Mouse (Mus musculus): ENCODE results near the gene Srxn1.

DNA sequence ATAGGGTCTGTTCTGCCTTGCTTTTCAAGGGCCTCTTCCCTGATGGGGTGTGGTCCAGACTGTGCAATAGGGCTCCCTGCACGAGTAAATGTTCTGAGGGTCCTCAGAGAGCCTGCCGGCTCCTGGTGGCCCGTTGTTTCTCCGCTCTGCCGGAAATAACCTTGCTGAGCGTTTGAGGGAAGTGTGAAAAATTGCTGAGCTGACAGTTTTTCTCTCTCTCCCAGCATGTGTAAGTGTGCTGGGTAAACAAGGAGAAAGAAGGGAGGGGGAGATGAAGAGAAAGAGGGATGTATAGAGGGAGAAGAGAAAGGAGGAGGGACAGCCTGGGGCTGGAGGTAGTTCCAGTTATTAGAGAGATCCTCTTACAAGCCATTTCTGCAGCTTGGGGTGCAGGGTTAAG lies 21.0 kb upstream of the Srxn1 start:
- no peak for TF ChIP-seq GATA1 (IDR thresholded peaks at IDR 0.05; ENCODE audit: low read length)
- TF ChIP-seq TAL1 (IDR thresholded peaks at IDR 0.05; ENCODE audit: low read length) = no peak

Data from erythroblast, embryonic 14.5 days (primary cell).